Mouse (Mus musculus) CH12.LX (cell line): ENCODE measurements at regions not wholly inside any gene's neighbourhood (a gene's known extent, or its start where the extent isn't known, plus 50 kb on each side); places are given as distances from the start of the nearest gene placed in this dataset.

Source experiments
- DNase-seq: peaks from one replicate; pipeline ENCODE4 v3.0.0-alpha.2; 2013; ENCODE audit errors: extremely low read depth
- H3K27ac ChIP-seq: 2 replicates; pipeline ENCODE4 v1.5.1; 2012; ENCODE audit warnings: low read depth, mild to moderate bottlenecking, control low read depth, moderate library complexity; ENCODE audit not compliant: insufficient read depth
- H3K27me3 ChIP-seq: replicated peaks from 2 replicates; pipeline ENCODE3; 2012; ENCODE audit warnings: inconsistent platforms
- H3K36me3 ChIP-seq, 2 experiments: replicated peaks in 1 of 2; 2 replicates each; pipeline versions ENCODE3 to v1.6.1; 2012; ENCODE audit warnings: inconsistent platforms in 1 of 2, low read length in 1 of 2, mild to moderate bottlenecking in 1 of 2, mixed read lengths in 1 of 2, moderate library complexity in 1 of 2; ENCODE audit not compliant: control insufficient read depth in 1 of 2, insufficient read depth in 1 of 2
- H3K4me1 ChIP-seq, 2 experiments: 2 replicates each; pipeline ENCODE4 v1.6.1; 2012; ENCODE audit warnings: inconsistent platforms in 1 of 2, moderate library complexity in 1 of 2; ENCODE audit not compliant: insufficient read depth in 2 of 2, control insufficient read depth in 1 of 2
- H3K4me2 ChIP-seq: 2 replicates; pipeline ENCODE4 v1.6.1; 2012; ENCODE audit warnings: low read depth, mild to moderate bottlenecking, control low read depth; ENCODE audit not compliant: poor library complexity, insufficient read depth, severe bottlenecking
- H3K4me3 ChIP-seq, 3 experiments: fragments of 150-350 bp in 1 of 3; sonication (generic) in 1 of 3; replicated peaks in 1 of 3; 2 replicates each; pipeline versions ENCODE3 to v1.5.1; 2011 to 2012; ENCODE audit warnings: low read depth in 2 of 3, low read length in 2 of 3, mild to moderate bottlenecking in 2 of 3, moderate library complexity in 2 of 3, control low read depth in 1 of 3, improper control_type of control experiment in 1 of 3, inconsistent platforms in 1 of 3, mixed read lengths in 1 of 3; ENCODE audit not compliant: poor library complexity in 1 of 3
- H3K79me2 ChIP-seq: replicated peaks from 2 replicates; pipeline ENCODE4 v1.6.1; 2012; ENCODE audit warnings: mild to moderate bottlenecking, moderate library complexity; ENCODE audit not compliant: control insufficient read depth, poor library complexity, insufficient read depth, severe bottlenecking; ENCODE audit errors: extremely low read depth
- H3K9ac ChIP-seq: 2 replicates; pipeline ENCODE4 v1.6.1; 2012; ENCODE audit warnings: low read depth, mild to moderate bottlenecking, control low read depth, moderate library complexity; ENCODE audit not compliant: insufficient read depth
- H3K9me3 ChIP-seq: replicated peaks from 2 replicates; pipeline ENCODE3; 2012; ENCODE audit warnings: low read length, inconsistent platforms, mixed read lengths
- BHLHE40 ChIP-seq: IDR thresholded peaks from 2 replicates; pipeline ENCODE4 v1.6.1; 2011; ENCODE audit warnings: mild to moderate bottlenecking, low read depth, low read length, improper control_type of control experiment
- CTCF ChIP-seq, 2 experiments: IDR thresholded peaks in 1 of 2; conservative IDR thresholded peaks in 1 of 2; 2 replicates each; pipeline ENCODE4 v1.5.1; 2011 to 2012; ENCODE audit warnings: low read depth in 2 of 2, low read length in 2 of 2, improper control_type of control experiment in 1 of 2, inconsistent platforms in 1 of 2, mild to moderate bottlenecking in 1 of 2, moderate library complexity in 1 of 2
- E2F4 ChIP-seq: IDR thresholded peaks from 2 replicates; pipeline ENCODE4 v1.6.1; 2011; ENCODE audit warnings: low read depth, low read length, improper control_type of control experiment; ENCODE audit not compliant: insufficient replicate concordance
- EP300 ChIP-seq: IDR thresholded peaks from 2 replicates; pipeline ENCODE4 v1.6.1; 2011; ENCODE audit warnings: low read length, improper control_type of control experiment
- ETS1 ChIP-seq: conservative IDR thresholded peaks from 2 replicates; pipeline ENCODE4 v1.6.1; 2012; ENCODE audit warnings: low read depth, mild to moderate bottlenecking, inconsistent platforms, low read length, improper control_type of control experiment, moderate library complexity
- GABPA ChIP-seq: IDR thresholded peaks from 2 replicates; pipeline ENCODE4 v1.6.1; 2012; ENCODE audit warnings: low read depth, low read length, improper control_type of control experiment, inconsistent platforms; ENCODE audit not compliant: insufficient replicate concordance
- HCFC1 ChIP-seq: IDR thresholded peaks from 2 replicates; pipeline ENCODE4 v1.6.1; 2012; ENCODE audit warnings: low read depth, mild to moderate bottlenecking, inconsistent platforms, low read length, improper control_type of control experiment
- JUN ChIP-seq: IDR thresholded peaks from 2 replicates; pipeline ENCODE4 v1.6.1; 2011; ENCODE audit warnings: low read depth, mild to moderate bottlenecking, low read length, improper control_type of control experiment, moderate library complexity; ENCODE audit not compliant: insufficient read depth
- JUND ChIP-seq: conservative IDR thresholded peaks from 2 replicates; pipeline ENCODE4 v1.6.1; 2011; ENCODE audit warnings: low read depth, low read length, improper control_type of control experiment
- MAFK ChIP-seq: IDR thresholded peaks from 2 replicates; pipeline ENCODE4 v1.6.1; 2011; ENCODE audit warnings: low read length, improper control_type of control experiment; ENCODE audit not compliant: insufficient replicate concordance
- MAX ChIP-seq: IDR thresholded peaks from 2 replicates; pipeline ENCODE4 v1.6.1; 2011; ENCODE audit warnings: low read length, improper control_type of control experiment
- MEF2A ChIP-seq: IDR thresholded peaks from 2 replicates; pipeline ENCODE4 v1.6.1; 2014; ENCODE audit warnings: low read depth, mild to moderate bottlenecking, inconsistent platforms, low read length, improper control_type of control experiment, borderline replicate concordance
- MXI1 ChIP-seq: IDR thresholded peaks from 2 replicates; pipeline ENCODE4 v1.6.1; 2011; ENCODE audit warnings: mild to moderate bottlenecking, low read depth, low read length, improper control_type of control experiment
- MYC ChIP-seq: IDR thresholded peaks from 2 replicates; pipeline ENCODE4 v1.6.1; 2011; ENCODE audit warnings: low read depth, mild to moderate bottlenecking, improper control_type of control experiment, low read length
- NELFE ChIP-seq: IDR thresholded peaks from 2 replicates; pipeline ENCODE4 v1.6.1; 2011; ENCODE audit warnings: low read depth, low read length, improper control_type of control experiment
- POLR2A ChIP-seq: IDR thresholded peaks from 2 replicates; pipeline ENCODE4 v1.6.1; 2011; ENCODE audit warnings: low read depth, mild to moderate bottlenecking, improper control_type of control experiment, low read length
- POLR2AphosphoS2 ChIP-seq: IDR thresholded peaks from 2 replicates; pipeline ENCODE4 v1.6.1; 2011; ENCODE audit warnings: low read depth, low read length, improper control_type of control experiment
- RAD21 ChIP-seq: IDR thresholded peaks from 2 replicates; pipeline ENCODE4 v1.6.1; 2011; ENCODE audit warnings: low read depth, mild to moderate bottlenecking, low read length, improper control_type of control experiment, moderate library complexity
- RCOR1 ChIP-seq: conservative IDR thresholded peaks from 2 replicates; pipeline ENCODE4 v1.6.1; 2012; ENCODE audit warnings: low read depth, mild to moderate bottlenecking, inconsistent platforms, low read length, improper control_type of control experiment
- SIN3A ChIP-seq: IDR thresholded peaks from 2 replicates; pipeline ENCODE4 v1.6.1; 2012; ENCODE audit warnings: low read length, improper control_type of control experiment, inconsistent platforms
- SMC3 ChIP-seq: IDR thresholded peaks from 2 replicates; pipeline ENCODE4 v1.6.1; 2011; ENCODE audit warnings: low read depth, low read length, improper control_type of control experiment
- TBP ChIP-seq: conservative IDR thresholded peaks from 2 replicates; pipeline ENCODE4 v1.6.1; 2011; ENCODE audit warnings: low read depth, low read length, improper control_type of control experiment
- TCF12 ChIP-seq: IDR thresholded peaks from 2 replicates; pipeline ENCODE4 v1.6.1; 2014; ENCODE audit warnings: low read depth, mild to moderate bottlenecking, inconsistent platforms, low read length, improper control_type of control experiment
- UBTF ChIP-seq: IDR thresholded peaks from 2 replicates; pipeline ENCODE4 v1.6.1; 2012; ENCODE audit warnings: low read depth, mild to moderate bottlenecking, inconsistent platforms, low read length, improper control_type of control experiment, moderate library complexity
- ZC3H11A ChIP-seq: IDR thresholded peaks from 2 replicates; pipeline ENCODE4 v1.6.1; 2012; ENCODE audit warnings: low read depth, mild to moderate bottlenecking, inconsistent platforms, low read length, improper control_type of control experiment
- ZKSCAN1 ChIP-seq: IDR thresholded peaks from 2 replicates; pipeline ENCODE4 v1.6.1; 2012; ENCODE audit warnings: low read depth, inconsistent platforms, low read length, improper control_type of control experiment, borderline replicate concordance
- ZNF384 ChIP-seq: IDR thresholded peaks from 2 replicates; pipeline ENCODE4 v1.6.1; 2012; ENCODE audit warnings: low read depth, low read length, improper control_type of control experiment, inconsistent platforms
- dilution Hi-C: fragments of 300-500 bp; cut with MboI; formaldehyde crosslinking; loops from 2 replicates; pipeline ENCODE4 v1.14.3; 2020; ENCODE audit warnings: low sequenced_read_pairs; ENCODE audit not compliant: extremely low pct_unique_long_range_greater_than_20kb, extremely low pct_ligation_motif_present
- in situ Hi-C: fragments of 300-500 bp; cut with MboI; formaldehyde crosslinking; loops from 3 replicates; pipeline ENCODE4 v1.14.3; 2019; ENCODE audit warnings: low sequenced_read_pairs, low pct_ligation_motif_present, low pct_unique_long_range_greater_than_20kb, mixed read lengths

GRCm38 (mm10) chrX:167033091-167033490 lies 176.0 kb downstream of the Tmsb4x start:
- Histone ChIP-seq H3K4me2 (no peak overlapping the region), H3K27ac (no peak overlapping the region), H3K9ac (no peak overlapping the region), H3K79me2 (no peaks in the 10 kb centered on the region), H3K4me1 (peaks cover 0 to 4% of the 10 kb centered on the region in 2 experiments; a peak in 1 of 4 replicates), H3K4me3 (no peak overlapping the region), H3K36me3 (no peaks in the 10 kb centered on the region), H3K27me3 (no peaks in the 10 kb centered on the region), H3K9me3 (no peaks in the 10 kb centered on the region)
- no peak for DNase-seq
- dilution Hi-C loops, result no loop called here
- in situ Hi-C loops, result no loop called here
- no peak for TF ChIP-seq MAFK
- TF ChIP-seq ZNF384, result no peak
- TF ChIP-seq TBP, result no peak
- TF ChIP-seq ZKSCAN1, result no peak
- no peak for TF ChIP-seq RAD21
- TF ChIP-seq MYC, result no peak
- TF ChIP-seq JUND, result no peak
- TF ChIP-seq MEF2A, result no peak
- TF ChIP-seq HCFC1, result no peak
- TF ChIP-seq TCF12, result no peak
- TF ChIP-seq BHLHE40, result no peak
- no peak for TF ChIP-seq NELFE
- no peak for TF ChIP-seq SIN3A

DNA sequence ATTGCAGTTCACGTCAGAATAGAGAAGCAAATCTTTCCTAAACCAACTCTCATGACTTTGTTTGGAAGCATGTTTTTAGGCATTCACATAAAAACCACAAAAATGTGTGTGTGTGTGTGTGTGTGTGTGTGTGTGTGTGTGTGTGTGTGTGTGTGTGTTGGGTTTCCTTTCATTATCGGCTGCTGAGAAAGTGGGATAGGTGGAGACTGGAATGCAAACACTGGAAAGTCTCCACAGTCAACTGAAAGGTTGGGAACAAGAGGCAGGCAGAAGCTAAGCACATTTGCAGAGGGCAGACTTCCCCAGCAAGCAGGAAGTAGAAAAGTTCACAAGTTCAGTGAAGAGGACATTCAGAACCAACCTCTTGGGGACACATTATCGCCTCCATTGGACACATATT lies 176.5 kb downstream of the Tmsb4x start:
- Histone ChIP-seq H3K4me2 (no peak overlapping the region), H3K9me3 (no peaks in the 10 kb centered on the region), H3K9ac (no peak overlapping the region), H3K36me3 (no peaks in the 10 kb centered on the region), H3K4me1 (peaks cover 0 to 4% of the 10 kb centered on the region in 2 experiments; a peak in 1 of 4 replicates), H3K27ac (no peak overlapping the region), H3K27me3 (no peaks in the 10 kb centered on the region), H3K79me2 (no peaks in the 10 kb centered on the region), H3K4me3 (no peak overlapping the region)
- DNase-seq, result no peak
- dilution Hi-C loops (no loop called here), in situ Hi-C loops (no loop called here)
- TF ChIP-seq POLR2A (no peak), MXI1 (no peak), JUN (no peak), GABPA (no peak), MAX (no peak), EP300 (no peak), BHLHE40 (no peak), HCFC1 (no peak), ZNF384 (no peak), JUND (no peak), CTCF (conservative IDR thresholded peaks at IDR 0.05 in 1 of 2, IDR thresholded peaks at IDR 0.05 in 1 of 2; ENCODE audit: low read depth in 2 of 2, low read length in 2 of 2) (no peak), RCOR1 (no peak), E2F4 (no peak), ETS1 (no peak), SMC3 (no peak), MAFK (no peak), UBTF (no peak), ZC3H11A (no peak), POLR2AphosphoS2 (no peak)
